Mouse (Mus musculus) C2C12 (cell line): Measurements from ENCODE around the gene Mycbpap. TPM values are rescaled to one million over a fixed set of nuclear protein-coding genes. Genes with fewer than 3 reads are reported as not detected.

Experiments used
- H3K27me3 ChIP-seq: one replicate; pipeline ENCODE4 v1.6.1; 2011; ENCODE audit not compliant: control insufficient read depth, insufficient read depth, insufficient read length
- H3K36me3 ChIP-seq: one replicate; pipeline ENCODE4 v1.6.1; 2011; ENCODE audit not compliant: control insufficient read depth, insufficient read depth
- H3K4me3 ChIP-seq: one replicate; pipeline ENCODE4 v1.5.1; 2011; ENCODE audit warnings: mild to moderate bottlenecking, control low read depth; ENCODE audit not compliant: poor library complexity, insufficient read depth, severe bottlenecking
- H3K79me2 ChIP-seq: one replicate; pipeline ENCODE4 v1.6.1; 2011; ENCODE audit not compliant: control insufficient read depth, insufficient read depth
- H3K79me3 ChIP-seq: one replicate; pipeline ENCODE4 v1.6.1; 2011; ENCODE audit warnings: low read depth, control low read depth
- H3ac ChIP-seq: one replicate; pipeline ENCODE3; 2011; ENCODE audit warnings: low read depth; ENCODE audit not compliant: control insufficient read depth, insufficient read length
- CEBPB ChIP-seq: IDR thresholded peaks from one replicate; pipeline ENCODE4 v1.6.1; 2011; ENCODE audit warnings: low read depth, mild to moderate bottlenecking, control low read depth, moderate library complexity
- CTCF ChIP-seq: IDR thresholded peaks from one replicate; pipeline ENCODE4 v1.5.1; 2011; ENCODE audit not compliant: control insufficient read depth, insufficient read depth, insufficient read length
- FOSL1 ChIP-seq: IDR thresholded peaks from one replicate; pipeline ENCODE4 v1.8.0; 2011; ENCODE audit warnings: mild to moderate bottlenecking, low read length; ENCODE audit not compliant: poor library complexity, insufficient read depth, severe bottlenecking
- MAX ChIP-seq: IDR thresholded peaks from one replicate; pipeline ENCODE4 v1.6.1; 2011; ENCODE audit warnings: mild to moderate bottlenecking, control low read depth
- MYOD1 ChIP-seq: IDR thresholded peaks from one replicate; pipeline ENCODE4 v1.6.1; 2011; ENCODE audit warnings: low read depth; ENCODE audit not compliant: control insufficient read depth, insufficient read length
- MYOG ChIP-seq: IDR thresholded peaks from one replicate; pipeline ENCODE4 v1.6.1; 2011; ENCODE audit not compliant: control insufficient read depth, insufficient read length; ENCODE audit errors: extremely low read depth
- USF1 ChIP-seq: IDR thresholded peaks from one replicate; pipeline ENCODE4 v1.6.1; 2011; ENCODE audit warnings: low read depth, mild to moderate bottlenecking, control low read depth, moderate library complexity
- polyA plus RNA-seq: library from polyadenylated mRNA; unstranded; fragments of >200 nt; fragmentation: generic; extraction: Trizol; gene quantifications from one replicate; pipeline ENCODE4 v1.2.1, GENCODE M21; 2012; ENCODE audit warnings: missing spikeins

Gene Mycbpap
- polyA plus RNA-seq, 1 experiment: not detected

DNA sequence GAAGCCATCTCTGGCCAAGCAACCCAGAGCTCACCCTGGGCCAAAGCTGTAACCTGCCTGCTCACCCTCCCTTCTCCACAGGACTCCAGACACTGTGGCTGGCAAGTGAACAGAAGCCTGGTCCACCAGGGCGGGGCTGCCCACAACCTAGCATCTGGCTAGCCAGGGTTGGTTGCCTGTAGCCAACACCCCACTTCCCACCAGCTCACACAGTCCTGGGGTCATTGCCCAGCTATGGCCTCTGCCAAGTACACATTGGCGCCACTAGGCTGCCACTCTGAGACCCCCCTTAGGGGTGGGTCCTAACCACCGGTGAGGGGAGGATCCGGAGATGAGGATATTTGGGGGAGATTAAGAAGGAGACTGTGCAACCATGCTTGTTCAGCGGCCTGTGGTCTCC is 42.3 kb upstream of the Mycbpap start:
- Histone ChIP-seq H3K27me3 (no peaks in the 10 kb centered on the region), H3K36me3 (no peaks in the 10 kb centered on the region), H3K4me3 (no peak overlapping the region), H3K79me3 (no peaks in the 10 kb centered on the region), H3ac (no peak overlapping the region), H3K79me2 (no peaks in the 10 kb centered on the region)
- TF ChIP-seq MYOG (no peak), MAX (no peak), CEBPB (no peak), FOSL1 (no peak), CTCF (no peak), MYOD1 (no peak), USF1 (no peak)

DNA sequence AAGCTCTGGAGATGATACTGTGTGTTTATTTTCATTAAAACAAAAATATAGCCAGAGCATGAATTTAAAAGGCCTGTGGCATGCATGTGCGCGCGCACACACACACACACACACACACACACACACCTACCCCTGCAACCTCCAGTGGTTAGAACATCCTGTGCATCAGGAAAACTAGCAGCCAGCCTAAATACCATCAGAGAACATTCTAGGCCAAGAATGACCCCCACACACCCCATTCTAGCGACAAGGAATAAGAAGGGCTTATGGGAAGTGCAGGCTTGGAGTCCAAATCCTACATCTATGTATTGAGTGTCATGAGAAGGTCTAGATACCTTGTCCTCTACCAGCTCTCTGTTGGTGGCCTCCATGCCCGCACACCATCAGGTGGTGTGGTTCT is 41.8 kb upstream of the Mycbpap start:
- Histone ChIP-seq H3ac (no peak overlapping the region), H3K36me3 (no peaks in the 10 kb centered on the region), H3K79me2 (no peaks in the 10 kb centered on the region), H3K4me3 (no peak overlapping the region), H3K79me3 (no peaks in the 10 kb centered on the region), H3K27me3 (no peaks in the 10 kb centered on the region)
- TF ChIP-seq MYOD1 (no peak), CEBPB (no peak), MAX (no peak), USF1 (no peak), MYOG (no peak), FOSL1 (no peak), CTCF (no peak)

DNA sequence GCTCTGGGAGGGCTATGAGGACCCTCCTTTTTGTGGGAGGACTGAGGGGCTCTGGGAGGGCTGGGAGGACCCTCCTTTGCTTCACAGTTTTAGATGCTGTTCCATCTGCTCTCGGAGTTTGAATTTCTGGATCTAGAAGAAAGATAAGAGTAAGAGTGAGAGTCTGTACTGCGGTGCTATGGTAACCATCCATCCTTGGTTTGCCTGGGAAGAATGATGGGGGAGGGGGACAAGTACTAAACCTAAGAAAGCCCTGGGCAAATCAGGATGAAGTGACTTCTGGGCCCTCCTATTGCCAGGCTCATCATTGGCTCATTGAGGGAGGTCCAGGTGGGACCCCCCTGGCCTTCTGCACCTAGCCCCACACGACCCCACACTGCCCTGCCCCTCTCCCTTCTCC is 36.7 kb upstream of the Mycbpap start:
- Histone ChIP-seq H3K27me3 (no peaks in the 10 kb centered on the region), H3K79me2 (no peaks in the 10 kb centered on the region), H3K36me3 (no peaks in the 10 kb centered on the region), H3ac (no peak overlapping the region), H3K79me3 (no peaks in the 10 kb centered on the region), H3K4me3 (no peak overlapping the region)
- TF ChIP-seq USF1 (no peak), MYOD1 (no peak), FOSL1 (no peak), MAX (no peak), MYOG (no peak), CEBPB (no peak), CTCF (no peak)

DNA sequence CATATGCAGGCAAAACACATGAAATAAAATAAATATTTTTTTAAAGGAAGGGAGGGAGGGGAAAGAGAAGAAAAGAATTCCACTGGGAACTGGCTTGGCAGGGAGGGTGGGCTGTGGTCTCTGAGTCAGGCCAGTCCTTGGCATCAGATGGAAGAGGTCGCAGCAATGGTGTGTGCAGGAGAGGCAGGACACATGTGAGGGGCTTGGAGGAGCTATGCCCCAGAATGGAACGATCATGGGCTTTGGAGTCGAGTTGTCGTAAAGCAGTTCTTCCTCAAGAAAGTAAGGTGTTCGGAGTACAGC is 28.9 kb upstream of the Mycbpap start:
- Histone ChIP-seq H3K36me3 (no peaks in the 10 kb centered on the region), H3K79me3 (no peaks in the 10 kb centered on the region), H3K27me3 (no peaks in the 10 kb centered on the region), H3K79me2 (no peaks in the 10 kb centered on the region), H3K4me3 (no peak overlapping the region), H3ac (no peak overlapping the region)
- TF ChIP-seq MYOD1 (no peak), USF1 (no peak), FOSL1 (no peak), CTCF (no peak), CEBPB (no peak), MYOG (no peak), MAX (no peak)

DNA sequence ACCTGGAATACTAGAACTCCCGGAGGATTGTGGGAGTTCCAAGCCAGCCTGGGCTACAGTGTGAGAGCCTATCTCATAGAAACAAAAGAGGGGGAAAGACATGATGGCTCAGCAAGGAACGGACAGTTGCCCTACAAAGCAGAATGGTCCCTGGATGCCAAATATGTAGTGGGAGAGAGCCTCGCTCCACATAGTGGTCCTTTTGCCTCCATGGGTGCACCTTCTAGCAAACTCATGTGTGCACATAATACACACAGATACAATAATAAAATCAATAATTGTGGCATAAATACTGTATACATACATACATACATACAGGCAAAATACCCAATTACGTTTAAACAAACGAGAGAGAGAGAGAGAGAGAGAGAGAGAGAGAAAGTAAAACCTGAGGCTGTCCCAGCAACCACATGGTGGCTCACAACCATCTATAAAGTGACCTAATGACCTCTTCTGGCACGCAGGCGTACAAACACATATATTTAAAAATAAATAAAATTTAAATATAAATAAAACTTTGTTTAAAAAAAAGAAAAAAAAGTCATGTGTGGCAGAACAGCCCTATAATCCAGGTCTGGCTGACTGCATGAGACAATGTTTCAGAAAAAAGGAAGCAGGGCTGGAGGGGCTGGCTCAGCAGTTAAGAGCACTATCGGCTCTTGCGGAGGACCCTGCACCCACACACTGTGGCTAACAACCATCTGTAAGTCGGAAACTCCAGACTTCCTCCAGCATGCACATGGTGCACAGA is 28.3 kb upstream of the Mycbpap start:
- Histone ChIP-seq H3K79me2 (no peaks in the 10 kb centered on the region), H3K4me3 (no peak overlapping the region), H3K79me3 (no peaks in the 10 kb centered on the region), H3K27me3 (no peaks in the 10 kb centered on the region), H3K36me3 (no peaks in the 10 kb centered on the region), H3ac (no peak overlapping the region)
- TF ChIP-seq MAX (no peak), USF1 (no peak), MYOD1 (no peak)

DNA sequence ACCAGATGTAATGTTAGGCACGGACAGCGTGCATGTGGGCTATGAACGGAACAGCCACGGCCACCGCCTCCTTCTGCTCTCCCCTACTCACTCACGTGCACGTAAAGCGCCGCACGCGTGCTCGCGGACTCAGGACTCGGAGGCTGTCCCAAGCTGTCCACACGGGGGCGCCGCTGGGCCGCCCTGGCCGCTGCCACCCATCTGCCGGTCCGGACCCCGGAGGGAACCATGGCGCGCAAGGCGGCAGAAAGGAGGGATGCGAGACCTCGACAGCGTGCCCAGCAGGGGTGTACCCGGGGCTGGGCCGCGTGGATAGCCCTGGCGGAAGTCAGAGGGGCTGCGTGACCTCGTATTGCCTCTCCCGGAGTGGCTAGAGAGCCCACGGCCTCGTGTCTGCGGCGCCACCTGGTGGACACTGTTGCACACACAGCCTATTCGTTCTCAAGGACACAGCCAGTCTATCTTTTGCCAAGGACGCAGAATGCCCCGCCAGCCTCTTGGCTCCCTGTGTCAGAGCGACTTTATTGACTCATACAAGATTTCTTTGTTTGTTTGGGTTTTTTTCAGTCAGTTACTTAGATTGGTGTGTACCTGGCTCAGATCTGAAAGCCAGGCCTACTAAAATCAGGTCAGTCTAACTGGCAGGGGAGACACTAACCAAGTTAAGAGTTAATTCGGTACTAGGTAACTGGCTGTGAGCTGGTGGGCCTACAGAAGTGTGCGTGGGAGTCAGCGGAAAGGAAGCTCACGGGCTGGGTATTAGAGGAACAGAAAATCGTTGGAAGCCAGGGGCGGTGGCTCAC is 27.5 kb upstream of the Mycbpap start, which contains the start of gene Rsad1:
Gene Rsad1, minus strand, starts transcription at position 368 of the 803 bp plus-strand sequence.
- Histone ChIP-seq H3ac (peak within 1 kb of the TSS; percentile 93), H3K36me3 (no peaks in the 10 kb centered on the region), H3K79me2 (no peaks in the 10 kb centered on the region), H3K79me3 (no peaks in the 10 kb centered on the region), H3K4me3 (peak within 1 kb of the TSS; percentile 38), H3K27me3 (no peaks in the 10 kb centered on the region)
- TF ChIP-seq MYOG: no peak
- no peak for TF ChIP-seq MAX
- TF ChIP-seq MYOD1: no peak
- no peak for TF ChIP-seq FOSL1
- no peak for TF ChIP-seq CEBPB
- TF ChIP-seq CTCF: peak; percentile 92
- no peak for TF ChIP-seq USF1
